ENCODE assay signal across 22 mouse cellular contexts in the genomic region with DNA sequence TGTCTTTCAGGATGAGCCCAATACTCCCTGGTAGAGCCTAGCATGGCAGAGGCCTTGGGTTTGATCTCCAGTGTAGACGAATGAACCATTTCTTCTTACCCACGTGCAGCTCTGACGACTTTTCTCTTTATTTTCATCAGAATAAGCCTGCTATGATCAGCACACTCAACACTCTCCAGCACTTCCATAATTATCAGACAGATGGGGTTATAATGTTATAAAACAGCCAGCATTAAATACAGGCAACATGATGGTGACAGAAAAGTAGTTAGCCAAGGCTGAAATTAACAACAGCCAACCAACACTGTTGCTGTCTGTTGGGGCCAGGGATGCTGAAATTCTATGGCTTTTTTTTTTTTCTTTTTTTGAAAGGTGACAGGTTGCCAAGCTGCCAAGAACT.
"Had no signal": no experiment of that assay in that cellular context is flagged by ENCODE, and none has a peak within 500 bp of the region (broad histone marks: within the 10 kb centered on the region; RNA-seq: fewer than 3 reads in every experiment).

No protein-coding gene starts in this region.

- H3K9ac ChIP-seq: heart, embryonic 12.5 days; hindbrain, embryonic 13.5 days; hindbrain, embryonic 15.5 days; limb, embryonic 12.5 days; liver, embryonic 13.5 days; liver, embryonic 15.5 days had no signal

- H3K4me3 ChIP-seq: heart, embryonic 10.5 days; heart, embryonic 12.5 days; hindbrain, embryonic 13.5 days; hindbrain, embryonic 15.5 days; left cerebral cortex, adult 2 months; limb, embryonic 10.5 days; limb, embryonic 12.5 days; liver, embryonic 13.5 days; liver, embryonic 15.5 days had no signal

- H3K9me3 ChIP-seq: heart, embryonic 10.5 days; heart, embryonic 12.5 days; hindbrain, embryonic 13.5 days; hindbrain, embryonic 15.5 days; limb, embryonic 10.5 days; limb, embryonic 12.5 days; liver, embryonic 13.5 days; liver, embryonic 15.5 days had no signal

- ATAC-seq: hindbrain, postnatal 0 days; intestine, postnatal 0 days had no signal

- H3K27ac ChIP-seq: heart, embryonic 10.5 days; hindbrain, embryonic 13.5 days; hindbrain, embryonic 15.5 days; hindbrain, postnatal 0 days; left cerebral cortex, adult 2 months; limb, embryonic 10.5 days; limb, embryonic 12.5 days; liver, embryonic 13.5 days; liver, embryonic 15.5 days had no signal

- DNase-seq: gastrocnemius, postnatal 10 days; gastrocnemius, postnatal 36 days; heart, adult 11 months; heart, postnatal 10 days; kidney, adult 18-20 months; kidney, adult 8-10 months; kidney, postnatal 10 days; kidney, postnatal 25 days; kidney, postnatal 4 days; liver; liver, embryonic 13.5 days had no signal

- H3K36me3 ChIP-seq: heart, embryonic 10.5 days; heart, embryonic 12.5 days; hindbrain, embryonic 13.5 days; hindbrain, embryonic 15.5 days; limb, embryonic 10.5 days; limb, embryonic 12.5 days; liver, embryonic 13.5 days; liver, embryonic 15.5 days had no signal

- H3K4me2 ChIP-seq: heart, embryonic 12.5 days; hindbrain, embryonic 13.5 days; hindbrain, embryonic 15.5 days; limb, embryonic 12.5 days; liver, embryonic 11.5 days; liver, embryonic 13.5 days; liver, embryonic 15.5 days had no signal

- H3K4me1 ChIP-seq: heart, embryonic 10.5 days; heart, embryonic 12.5 days; limb, embryonic 10.5 days; limb, embryonic 12.5 days; liver, embryonic 13.5 days; liver, embryonic 15.5 days had no signal

- H3K27me3 ChIP-seq: heart, embryonic 12.5 days; hindbrain, embryonic 13.5 days; hindbrain, embryonic 15.5 days; limb, embryonic 12.5 days; liver, embryonic 13.5 days had no signal
